Mouse (Mus musculus): ENCODE data around the gene 4930522H14Rik.
A peak's percentile ranks its signal among the peaks of the same experiment; 100 is the strongest.

4930522H14Rik gene

GRCm38 (mm10) chr4:109531111-109531510, at the start of gene 4930522H14Rik:
TSS of gene 4930522H14Rik (minus strand) at chr4:109531297.
- no peak for DNase-seq (ENCODE audit: low read depth, low spot score)

- DNase-seq (ENCODE audit: low read depth, low spot score): no peak
These were observed 47.3 kb upstream of the 4930522H14Rik start for GRCm38 (mm10) chr4:109578356-109578755.

GRCm38 (mm10) chr4:109576933-109577332, 45.8 kb upstream of the 4930522H14Rik start:
- DNase-seq (ENCODE audit: low read depth, low spot score): no peak

- DNase-seq (ENCODE audit: low read depth, low spot score): no peak
These were observed 43.7 kb upstream of the 4930522H14Rik start for GRCm38 (mm10) chr4:109574845-109575244.

- no peak for DNase-seq (ENCODE audit: low read depth, low spot score)
These were observed 43.2 kb upstream of the 4930522H14Rik start for GRCm38 (mm10) chr4:109574331-109574730.

GRCm38 (mm10) chr4:109572632-109573031, 41.5 kb upstream of the 4930522H14Rik start:
- no peak for DNase-seq (ENCODE audit: low read depth, low spot score)

GRCm38 (mm10) chr4:109569421-109569820, 38.3 kb upstream of the 4930522H14Rik start:
- DNase-seq (ENCODE audit: low read depth, low spot score): no peak

GRCm38 (mm10) chr4:109568959-109569358, 37.9 kb upstream of the 4930522H14Rik start:
- no peak for DNase-seq (ENCODE audit: low read depth, low spot score)

- DNase-seq (ENCODE audit: low read depth, low spot score): no peak
These were observed 33.6 kb upstream of the 4930522H14Rik start for GRCm38 (mm10) chr4:109564711-109565110.

- DNase-seq (ENCODE audit: low read depth, low spot score): no peak
These were observed 19.4 kb upstream of the 4930522H14Rik start for GRCm38 (mm10) chr4:109550338-109551150.

GRCm38 (mm10) chr4:109547306-109547705, 16.2 kb upstream of the 4930522H14Rik start:
- no peak for DNase-seq (ENCODE audit: low read depth, low spot score)

- no peak for DNase-seq (ENCODE audit: low read depth, low spot score)
These were observed 15.4 kb upstream of the 4930522H14Rik start for GRCm38 (mm10) chr4:109546538-109546937.

GRCm38 (mm10) chr4:109530245-109530816, 766 bp downstream of the 4930522H14Rik start:
- DNase-seq (ENCODE audit: low read depth, low spot score): no peak

- DNase-seq (ENCODE audit: low read depth, low spot score): peak; percentile 57
These were observed 26.2 kb downstream of the 4930522H14Rik start for GRCm38 (mm10) chr4:109504885-109505284.

- no peak for DNase-seq (ENCODE audit: low read depth, low spot score)
These were observed 32.6 kb downstream of the 4930522H14Rik start for GRCm38 (mm10) chr4:109498476-109498875.

GRCm38 (mm10) chr4:109493581-109493980, 37.5 kb downstream of the 4930522H14Rik start:
- no peak for DNase-seq (ENCODE audit: low read depth, low spot score)

GRCm38 (mm10) chr4:109488812-109489211, 42.3 kb downstream of the 4930522H14Rik start:
- no peak for DNase-seq (ENCODE audit: low read depth, low spot score)

GRCm38 (mm10) chr4:109484621-109485020, 46.5 kb downstream of the 4930522H14Rik start, which contains the start of gene Rnf11:
TSS of gene Rnf11 (minus strand) at chr4:109484728.
- no peak for DNase-seq (ENCODE audit: low read depth, low spot score)

GRCm38 (mm10) chr4:109482701-109483100, 48.4 kb downstream of the 4930522H14Rik start:
- DNase-seq (ENCODE audit: low read depth, low spot score): no peak

- no peak for DNase-seq (ENCODE audit: low read depth, low spot score)
These were observed 49.7 kb downstream of the 4930522H14Rik start for GRCm38 (mm10) chr4:109481424-109481823.

- no peak for DNase-seq (ENCODE audit: low read depth, low spot score)
These were observed 53.6 kb downstream of the 4930522H14Rik start for GRCm38 (mm10) chr4:109477454-109477853.

GRCm38 (mm10) chr4:109476554-109477014, 54.5 kb downstream of the 4930522H14Rik start:
- peak; percentile 86 for DNase-seq (ENCODE audit: low read depth, low spot score)

Data from embryo, embryonic 11.5 days (tissue).